Mouse (Mus musculus): Measurements from ENCODE around the gene Tmem222.

GRCm38 (mm10) chr4:133256820-133257219, 20.8 kb downstream of the Tmem222 start:
- TF ChIP-seq CTCF (IDR thresholded peaks at IDR 0.05 in 2 of 3, conservative IDR thresholded peaks at IDR 0.05 in 1 of 3; ENCODE audit: control insufficient read depth in 1 of 3, insufficient read depth in 1 of 3, low read depth in 2 of 3, low read length in 3 of 3, poor library complexity in 1 of 3, severe bottlenecking in 1 of 3) = no peak
- no peak for TF ChIP-seq ZC3H11A (IDR thresholded peaks at IDR 0.05; ENCODE audit: low read depth, low read length)
- TF ChIP-seq ETS1 (IDR thresholded peaks at IDR 0.05; ENCODE audit: low read depth, low read length) = no peak
- no peak for TF ChIP-seq USF1 (IDR thresholded peaks at IDR 0.05; ENCODE audit: low read depth, low read length)
- TF ChIP-seq MAFK (IDR thresholded peaks at IDR 0.05; ENCODE audit: borderline replicate concordance, low read depth, low read length) = no peak
- no peak for TF ChIP-seq RCOR1 (IDR thresholded peaks at IDR 0.05; ENCODE audit: low read depth, low read length)
